Mouse (Mus musculus) small intestine, adult 2 months (tissue): ENCODE measurements around the gene Cacnb2.

Source experiments
- CTCF ChIP-seq: fragments of 200-500 bp; IDR thresholded peaks from 2 replicates; pipeline ENCODE4 v1.5.1; 2012; ENCODE audit warnings: low read depth, mild to moderate bottlenecking, control low read depth, inconsistent platforms, low read length, moderate library complexity, mixed read lengths; ENCODE audit not compliant: insufficient replicate concordance, insufficient read length; ENCODE audit errors: extremely low read depth
- POLR2A ChIP-seq: fragments of 200-500 bp; IDR thresholded peaks from 2 replicates; pipeline ENCODE4 v1.6.1; 2012; ENCODE audit warnings: low read depth, mild to moderate bottlenecking, control low read depth, inconsistent platforms, low read length, moderate library complexity

GRCm38 (mm10) chr2:14929866-14930265, 327.0 kb downstream of the Cacnb2 start:
- no peak for TF ChIP-seq CTCF
- TF ChIP-seq POLR2A = no peak
